Comparison of ENCODE assay signal across 8 mouse cellular contexts in genomic region chr1:40844616-40845015, GRCm38 (mm10). TPM values are rescaled to one million over a fixed set of nuclear protein-coding genes. Genes with fewer than 3 reads are reported as not detected.
DNase-seq lines count a peak whose midpoint lies in the region; ATAC-seq and TF ChIP-seq lines count a peak whose summit lies in the region.

No protein-coding gene starts in this region.

- no peaks in the 10 kb centered on the region for H3K9me3 ChIP-seq in heart, embryonic 11.5 days (replicated peaks; ENCODE audit: control insufficient read depth, low read length)
- no peaks in the 10 kb centered on the region for H3K9me3 ChIP-seq in G1E (replicated peaks)
- H3K9me3 ChIP-seq in lung, postnatal 0 days (ENCODE audit: low read length): no peaks in the 10 kb centered on the region

- no peak overlapping the region for H3K9ac ChIP-seq in heart, embryonic 11.5 days (ENCODE audit: low read depth, low read length)
- no peak overlapping the region for H3K9ac ChIP-seq in lung, postnatal 0 days (replicated peaks; ENCODE audit: low read depth)

- no peaks in the 10 kb centered on the region for H3K27me3 ChIP-seq in heart, embryonic 11.5 days (ENCODE audit: control insufficient read depth, insufficient read depth, low read length)
- H3K27me3 ChIP-seq in G1E (ENCODE audit: insufficient read depth, low read length): no peaks in the 10 kb centered on the region
- H3K27me3 ChIP-seq in lung, postnatal 0 days (replicated peaks; ENCODE audit: insufficient read depth, low read length): no peaks in the 10 kb centered on the region

- H3K4me2 ChIP-seq in heart, embryonic 11.5 days: no peak overlapping the region
- H3K4me2 ChIP-seq in lung, postnatal 0 days (replicated peaks; ENCODE audit: low read depth, low read length): no peak overlapping the region

- H3K4me3 ChIP-seq in heart, embryonic 11.5 days (ENCODE audit: low read depth, low read length): no peak overlapping the region
- no peak overlapping the region for H3K4me3 ChIP-seq in G1E (ENCODE audit: low read depth, low read length)
- no peak overlapping the region for H3K4me3 ChIP-seq in lung, postnatal 0 days (ENCODE audit: low read depth, low read length)

- TF ChIP-seq EP300 in lung, postnatal 0 days (IDR thresholded peaks at IDR 0.05): no peak

- no peaks in the 10 kb centered on the region for H3K36me3 ChIP-seq in heart, embryonic 11.5 days (ENCODE audit: control insufficient read depth, insufficient read depth, low read length)
- H3K36me3 ChIP-seq in G1E (replicated peaks): no peaks in the 10 kb centered on the region
- no peaks in the 10 kb centered on the region for H3K36me3 ChIP-seq in lung, postnatal 0 days (ENCODE audit: insufficient read depth, low read length)

- peak; percentile 83 for TF ChIP-seq CTCF in G1E (IDR thresholded peaks at IDR 0.05; ENCODE audit: low read depth, low read length)
- peak; percentile 89 for TF ChIP-seq CTCF in lung, postnatal 0 days (IDR thresholded peaks at IDR 0.05)

- H3K27ac ChIP-seq in heart, embryonic 11.5 days (ENCODE audit: low read depth, low read length): no peak overlapping the region
- H3K27ac ChIP-seq in lung, postnatal 0 days (ENCODE audit: low read length): no peak overlapping the region

- ATAC-seq in heart, embryonic 11.5 days (replicated peaks; ENCODE audit: insufficient number of reproducible peaks, low FRiP score, low TSS enrichment): no peak
- ATAC-seq in G1E (ENCODE audit: extremely low read depth, insufficient number of reproducible peaks, low FRiP score, poor library complexity, severe bottlenecking): peak; percentile 28; the same call in 1 of the 2 replicates
- ATAC-seq in lung, postnatal 0 days: no peak

- peaks cover 8% of the 10 kb centered on the region; the same call in 1 of the 2 replicates for H3K4me1 ChIP-seq in heart, embryonic 11.5 days (ENCODE audit: control insufficient read depth, insufficient read depth, low read length)
- no peaks in the 10 kb centered on the region for H3K4me1 ChIP-seq in G1E (ENCODE audit: insufficient read depth, low read depth, low read length)
- H3K4me1 ChIP-seq in lung, postnatal 0 days (ENCODE audit: insufficient read depth, low read depth, low read length): no peaks in the 10 kb centered on the region

- DNase-seq in heart, adult 11 months: peak; percentile 71
- DNase-seq in G1E (ENCODE audit: low spot score): peak; percentile 8
- peak; percentile 73 for DNase-seq in cerebellum, postnatal 14 days
- peak; percentile 29 to 43 for DNase-seq in gastrocnemius, adult 8-10 months (ENCODE audit: low spot score in 2 of 2)
- DNase-seq in kidney, postnatal 25 days: peak; percentile 39 to 66
- peak; percentile 52 for DNase-seq in lung, postnatal 0 days (ENCODE audit: low spot score)
- peak; percentile 37 for DNase-seq in right cerebral cortex, postnatal 25 days

RNA-seq across cellular contexts. Expression of gene Tmem182, which starts 39.2 kb away (rescaled TPM):
- 17.7 and 18.9 TPM in 2 replicates for polyA plus RNA-seq in heart, embryonic 11.5 days (2014; fragmentation: Nextera tagmentation; extraction: Ambion mirVana)
- total RNA-seq in G1E (2014; fragmentation: Nextera tagmentation) (not detected in 2 replicates), G1E (2017) (0.06 and 0.11 TPM in 2 replicates)
- not detected in 2 replicates for polyA plus RNA-seq in G1E (2012)
- total RNA-seq in gastrocnemius, adult 8-10 months (2022): 100 to 1,000 TPM; 191 to 208 (median 196) TPM
- polyA plus RNA-seq in lung, postnatal 0 days (2015; fragmentation: Nextera tagmentation; extraction: Ambion mirVana): 0.57 and 1.1 TPM in 2 replicates

RNA-seq across cellular contexts. Expression of gene Mfsd9, which starts 54.1 kb away (rescaled TPM):
- polyA plus RNA-seq in heart, embryonic 11.5 days (2014; fragmentation: Nextera tagmentation; extraction: Ambion mirVana): 1.9 and 2.0 TPM in 2 replicates
- total RNA-seq in G1E (2014; fragmentation: Nextera tagmentation) (1.3 and 1.7 TPM in 2 replicates), G1E (2017) (2.7 and 3.3 TPM in 2 replicates)
- polyA plus RNA-seq in G1E (2012): 0.54 and 0.74 TPM in 2 replicates
- total RNA-seq in gastrocnemius, adult 8-10 months (2022): under 1 TPM; 0.12 to 0.56 (median 0.33) TPM
- polyA plus RNA-seq in lung, postnatal 0 days (2015; fragmentation: Nextera tagmentation; extraction: Ambion mirVana): 2.4 and 3.0 TPM in 2 replicates

Comparison
In these comparisons a context has a peak if more than half of its experiments do, and no peak if none do; other contexts are left out.
1. DNase-seq: peak in every context shown above with its lines; median percentile 73 in cerebellum, postnatal 14 days; 71 in heart, adult 11 months; 52 in kidney, postnatal 25 days; 52 in lung, postnatal 0 days; 37 in right cerebral cortex, postnatal 25 days; 36 in gastrocnemius, adult 8-10 months; 8 in G1E.